Mouse (Mus musculus) heart, embryonic 10.5 days (tissue): ENCODE measurements around the gene Sned1. TPM values are rescaled to one million over a fixed set of nuclear protein-coding genes. Genes with fewer than 3 reads are reported as not detected.

Source experiments
- microRNA-seq: library from miRNA; unstranded; fragments of <30 nt; microRNA quantifications from one replicate; pipeline ENCODE4, GENCODE M21; 2017
- polyA plus RNA-seq: library from polyadenylated mRNA; unstranded; fragments of >200 nt; fragmentation: Nextera tagmentation; extraction: Ambion mirVana; gene quantifications from 2 replicates; pipeline ENCODE4 v1.2.1, GENCODE M21; 2016

The Sned1 gene
- polyA plus RNA-seq, 1 experiment from 2014 or later: 5.5 TPM

Small RNA genes within 50 kb of the gene (microRNA-seq; reads per million reads assigned to microRNA genes)
- gene Mir6901: not detected
- not detected for gene Mir6902

Other genes with a start within 250 kb of the Sned1 start
- not detected in 2 replicates for gene Aqp12, start 229.5 kb upstream of the Sned1 start, polyA plus RNA-seq
- 5.1 and 5.4 TPM in 2 replicates for gene Kif1a, start 133.9 kb upstream of the Sned1 start, polyA plus RNA-seq
- 0.50 TPM in 1 of 2 replicates, not detected in the other for gene Agxt, start 100.6 kb upstream of the Sned1 start, polyA plus RNA-seq
- gene 2310007B03Rik, start 74.9 kb upstream of the Sned1 start, polyA plus RNA-seq: 0.06 and 0.30 TPM in 2 replicates
- 0.14 and 0.30 TPM in 2 replicates for gene Crocc2, start 67.1 kb upstream of the Sned1 start, polyA plus RNA-seq
- gene Mterf4, start 70.1 kb downstream of the Sned1 start, polyA plus RNA-seq: 21.7 and 27.9 TPM in 2 replicates
- 60.5 and 68.1 TPM in 2 replicates for gene Ppp1r7, start 107.0 kb downstream of the Sned1 start, polyA plus RNA-seq
- 11.9 and 15.0 TPM in 2 replicates for gene Pask, start 107.6 kb downstream of the Sned1 start, polyA plus RNA-seq
- gene Ano7, start 138.1 kb downstream of the Sned1 start, polyA plus RNA-seq: 1.1 and 1.3 TPM in 2 replicates
- 141 and 168 TPM in 2 replicates for gene Hdlbp, start 243.0 kb downstream of the Sned1 start, polyA plus RNA-seq